Mouse (Mus musculus): ENCODE results near the gene Insm2.
"Not testable (repeated sequence)": the region's sequence is repeated elsewhere in the genome, so short reads cannot be mapped to it uniquely, and the experiment has no call there.

Insm2 gene

DNA sequence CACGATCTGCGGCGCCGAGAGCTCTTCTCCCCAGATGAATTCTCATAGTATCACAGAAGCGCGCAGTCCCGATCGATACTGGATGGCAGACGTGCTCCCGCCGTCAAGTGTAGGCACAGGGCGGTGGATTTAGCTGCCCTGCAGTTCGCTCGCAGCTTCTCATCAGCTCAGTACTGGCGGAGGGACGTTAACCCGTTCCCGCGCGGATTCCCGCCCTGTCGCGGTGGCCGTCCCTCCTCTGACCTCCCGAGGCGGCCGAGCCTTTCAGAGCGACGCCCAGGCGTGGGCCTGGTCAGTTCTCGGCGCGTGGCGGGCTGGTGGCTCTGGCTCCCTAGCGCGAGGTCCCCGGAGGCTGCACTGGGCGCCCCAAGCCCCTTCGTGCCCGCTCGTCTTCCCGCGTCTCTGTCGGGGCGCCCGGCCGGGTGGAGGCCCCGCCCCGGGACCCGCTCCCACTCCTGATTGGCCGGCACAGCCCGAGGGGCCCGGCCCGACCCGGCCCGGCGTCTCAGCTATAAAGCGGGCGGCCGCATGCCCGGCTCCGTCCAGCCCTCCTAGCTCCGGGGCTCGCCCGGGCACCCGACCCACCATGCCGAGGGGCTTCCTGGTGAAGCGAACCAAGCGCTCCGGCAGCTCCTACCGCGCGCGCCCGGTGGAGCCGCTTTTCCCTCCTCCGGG is at the start of gene Insm2:
TSS of gene Insm2 (plus strand) at position 541 of the 675 bp plus-strand sequence.
- CTCF ChIA-PET = no interaction called here

- CTCF ChIA-PET = not testable (repeated sequence)
Observed at GRCm38 (mm10) chr12:55554901-55555300, 44.3 kb upstream of the Insm2 start.

DNA sequence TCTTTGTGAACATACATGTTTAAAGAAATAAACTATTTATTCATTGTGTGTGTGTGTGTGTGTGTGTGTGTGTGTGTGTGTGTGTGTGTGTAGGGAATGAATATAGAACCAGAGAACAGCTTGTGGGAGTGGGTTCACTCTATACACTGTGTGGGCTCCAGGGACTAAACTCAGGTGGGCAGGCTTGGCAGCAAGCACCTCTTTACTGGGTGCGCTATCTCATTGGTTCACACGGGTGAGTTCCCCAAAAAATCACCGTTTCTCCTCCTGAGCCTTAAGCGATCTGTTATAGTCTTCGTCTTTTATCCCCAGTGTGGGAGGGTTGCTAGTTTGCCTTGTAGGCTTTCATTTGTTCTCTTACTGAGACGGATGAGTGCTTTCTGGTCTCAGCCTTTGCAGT is 41.4 kb upstream of the Insm2 start:
- CTCF ChIA-PET = no interaction called here

- CTCF ChIA-PET = no interaction called here
Observed at GRCm38 (mm10) chr12:55559184-55559855, 39.9 kb upstream of the Insm2 start.

DNA sequence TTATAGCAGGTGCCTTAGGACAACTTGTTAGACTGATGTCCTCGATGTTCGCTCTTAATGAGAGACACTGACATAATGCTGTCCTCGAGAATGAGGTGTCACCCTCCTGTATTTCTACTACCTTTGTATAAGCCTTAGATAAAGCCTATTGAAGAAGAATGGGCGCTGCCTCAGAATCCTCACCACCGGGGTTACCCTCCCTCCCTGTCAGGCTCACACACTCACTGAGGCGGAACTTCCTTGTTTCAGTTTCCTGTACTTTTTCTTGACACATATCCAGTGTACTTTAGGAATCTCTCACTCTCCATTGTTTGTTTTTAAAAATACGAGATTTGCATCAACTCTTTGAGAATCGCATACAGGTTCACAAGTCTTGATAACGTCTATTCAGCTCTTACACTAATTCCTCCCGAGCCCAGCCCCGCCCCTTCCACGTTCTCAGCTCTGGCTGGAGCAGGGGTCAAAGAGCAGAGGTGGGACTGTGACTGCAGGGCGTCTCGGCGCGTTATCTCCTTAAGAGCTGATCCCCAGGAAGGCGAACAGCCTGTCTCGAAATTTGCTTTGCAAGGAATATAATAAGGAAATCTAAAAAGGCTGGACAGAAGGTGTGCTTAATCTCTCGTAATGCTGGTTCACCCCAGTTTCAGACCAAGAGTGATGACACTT is 39.1 kb upstream of the Insm2 start:
- CTCF ChIA-PET = no interaction called here

- CTCF ChIA-PET = no interaction called here
Observed at GRCm38 (mm10) chr12:55563742-55564141, 35.5 kb upstream of the Insm2 start.

GRCm38 (mm10) chr12:55564187-55564963 is 34.9 kb upstream of the Insm2 start:
- CTCF ChIA-PET = interaction anchor here (0.6 kb wide), 1 partner anchor 180 kb away, joined by 3 read pairs; the partner anchor contains the start of gene Psma6

DNA sequence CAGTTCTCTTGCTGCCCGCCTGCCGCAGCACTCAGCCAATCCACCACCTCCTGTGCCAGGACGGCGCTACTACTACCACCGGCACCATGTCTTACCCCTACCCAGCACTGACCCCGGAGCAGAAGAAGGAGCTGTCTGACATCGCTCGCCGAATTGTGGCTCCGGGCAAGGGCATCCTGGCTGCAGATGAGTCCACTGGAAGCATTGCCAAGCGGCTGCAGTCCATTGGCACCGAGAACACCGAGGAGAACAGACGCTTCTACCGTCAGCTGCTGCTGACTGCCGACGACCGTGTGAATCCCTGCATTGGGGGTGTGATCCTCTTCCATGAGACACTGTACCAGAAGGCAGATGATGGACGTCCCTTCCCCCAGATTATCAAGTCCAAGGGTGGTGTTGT is 34.0 kb upstream of the Insm2 start, which contains the start of gene Aldoart2:
TSS of gene Aldoart2 (plus strand) at position 34 of the 400 bp plus-strand sequence.
- CTCF ChIA-PET = interaction anchor here (0.6 kb wide), 1 partner anchor 181 kb away, joined by 3 read pairs; the partner anchor contains the start of gene Psma6

GRCm38 (mm10) chr12:55565867-55566266 is 33.4 kb upstream of the Insm2 start:
- CTCF ChIA-PET = no interaction called here

DNA sequence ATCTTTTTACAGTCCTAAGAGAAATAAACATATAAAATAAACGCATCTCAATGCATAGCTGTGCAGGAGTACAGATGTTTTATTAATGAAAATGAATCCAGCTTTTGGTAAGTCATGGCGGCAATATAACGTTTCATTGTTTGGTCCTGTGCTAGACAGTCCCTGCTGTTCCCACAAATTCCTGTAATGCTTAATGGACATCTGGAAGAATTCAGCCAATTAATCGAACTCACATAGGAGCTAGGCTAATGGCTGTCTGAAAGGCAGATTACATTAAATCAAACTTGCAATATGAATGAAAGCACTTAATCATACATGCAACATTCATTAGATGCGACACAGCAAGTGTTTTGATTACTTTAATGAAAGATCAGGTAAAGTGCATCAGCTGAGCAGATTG is 32.4 kb upstream of the Insm2 start:
- CTCF ChIA-PET = no interaction called here

DNA sequence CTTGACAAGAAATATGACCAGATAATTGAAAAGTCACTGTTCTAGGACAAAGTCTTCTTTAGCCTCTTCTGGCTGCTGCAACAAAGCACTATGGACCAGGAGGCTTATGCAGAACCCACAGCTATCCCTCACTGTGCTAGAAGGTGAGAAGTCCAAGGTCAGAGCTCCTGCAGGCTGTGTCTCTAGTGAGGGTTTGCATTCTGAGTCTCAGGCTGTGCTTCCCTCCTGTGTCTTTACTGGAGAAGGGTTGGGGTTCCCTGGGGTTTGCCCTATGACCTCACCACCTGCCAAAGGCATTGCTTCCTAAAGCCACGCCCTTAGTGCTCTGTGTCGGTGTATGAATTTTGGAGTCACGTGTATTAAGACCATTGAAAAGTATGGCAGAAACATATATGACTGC is 30.8 kb upstream of the Insm2 start:
- CTCF ChIA-PET = no interaction called here

GRCm38 (mm10) chr12:55569676-55570075 is 29.6 kb upstream of the Insm2 start:
- CTCF ChIA-PET = no interaction called here

DNA sequence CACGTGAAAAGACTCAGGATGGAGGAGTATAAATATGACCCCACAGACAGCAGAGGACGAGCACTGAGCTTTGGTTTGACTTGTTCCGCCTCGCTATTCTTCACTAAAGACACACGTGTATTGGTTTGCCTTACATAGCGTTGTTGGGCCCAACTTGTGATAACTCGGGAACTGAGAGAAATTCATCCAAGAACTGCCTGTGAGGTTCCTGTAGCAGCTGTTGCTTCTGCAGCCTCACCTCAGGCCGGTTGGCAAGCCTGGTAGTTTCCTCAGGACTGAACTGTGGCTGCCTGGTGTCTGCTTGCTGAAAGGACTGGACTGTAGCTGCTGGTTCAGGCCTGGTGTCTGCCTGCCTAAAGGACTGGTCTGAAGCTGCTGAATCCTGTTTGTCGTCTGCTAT is 28.6 kb upstream of the Insm2 start:
- CTCF ChIA-PET = no interaction called here

DNA sequence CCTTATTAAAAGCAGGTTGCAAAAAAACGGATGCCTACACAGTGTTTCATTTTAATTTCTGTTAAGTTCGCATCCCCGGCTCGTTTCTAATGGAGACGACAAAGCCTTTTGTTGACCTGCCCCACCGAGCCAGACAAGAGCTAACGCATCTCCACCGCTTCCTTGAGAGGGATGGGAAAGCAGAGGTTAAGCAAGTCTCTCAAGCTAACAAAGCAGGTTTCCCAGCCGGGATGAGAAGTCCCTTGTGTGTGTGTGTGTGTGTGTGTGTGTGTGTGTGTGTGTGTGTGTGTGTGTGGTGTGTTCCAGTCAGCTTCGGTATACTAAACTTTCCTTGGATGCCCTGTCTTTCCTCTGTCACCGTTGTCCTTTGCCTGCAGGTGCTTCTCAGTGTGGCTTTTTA is 28.0 kb upstream of the Insm2 start:
- CTCF ChIA-PET = no interaction called here

GRCm38 (mm10) chr12:55571661-55572060 is 27.6 kb upstream of the Insm2 start:
- CTCF ChIA-PET = no interaction called here

- CTCF ChIA-PET = no interaction called here
Observed at GRCm38 (mm10) chr12:55573089-55573488, 26.1 kb upstream of the Insm2 start.

- CTCF ChIA-PET = no interaction called here
Observed at GRCm38 (mm10) chr12:55573794-55574193, 25.4 kb upstream of the Insm2 start.

DNA sequence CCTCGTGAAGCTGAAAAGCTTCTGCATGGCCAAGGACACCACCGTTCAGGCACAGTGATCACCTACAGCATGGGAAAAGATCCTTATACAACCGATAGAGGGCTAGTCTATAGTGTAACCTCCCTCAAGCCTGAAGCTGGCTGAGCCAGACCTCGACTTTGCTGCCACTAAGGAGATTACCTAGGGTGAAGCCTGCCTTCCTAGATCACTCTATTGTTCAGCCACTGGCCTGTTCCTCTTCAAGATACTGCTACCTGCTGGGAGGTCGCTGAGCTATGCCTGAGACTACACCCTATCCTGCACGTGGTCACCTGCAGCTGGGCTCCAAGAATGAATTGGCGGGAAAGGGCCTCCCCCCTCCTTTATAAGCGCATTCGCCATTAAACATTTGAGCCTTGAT is 12.3 kb upstream of the Insm2 start:
- CTCF ChIA-PET = not testable (repeated sequence)

DNA sequence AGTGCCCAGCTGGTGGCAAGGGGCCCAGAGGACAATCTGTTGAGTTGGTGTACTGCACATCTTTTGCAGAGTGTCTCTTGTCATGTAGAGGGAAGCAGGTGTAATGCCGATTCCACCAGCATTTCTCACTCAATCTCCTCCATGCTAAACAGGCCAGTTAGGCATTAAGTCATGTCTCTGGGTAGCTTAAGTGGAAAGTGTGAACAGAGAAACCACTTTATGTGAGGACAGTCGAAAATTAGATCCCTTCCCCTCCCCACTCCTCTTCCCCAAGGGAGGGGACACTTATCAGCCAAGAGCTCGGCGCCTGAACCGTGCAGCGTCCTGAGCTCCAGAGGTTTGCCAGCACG is 715 bp upstream of the Insm2 start:
- CTCF ChIA-PET = no interaction called here

GRCm38 (mm10) chr12:55599639-55600502 is 644 bp downstream of the Insm2 start:
- CTCF ChIA-PET = no interaction called here

DNA sequence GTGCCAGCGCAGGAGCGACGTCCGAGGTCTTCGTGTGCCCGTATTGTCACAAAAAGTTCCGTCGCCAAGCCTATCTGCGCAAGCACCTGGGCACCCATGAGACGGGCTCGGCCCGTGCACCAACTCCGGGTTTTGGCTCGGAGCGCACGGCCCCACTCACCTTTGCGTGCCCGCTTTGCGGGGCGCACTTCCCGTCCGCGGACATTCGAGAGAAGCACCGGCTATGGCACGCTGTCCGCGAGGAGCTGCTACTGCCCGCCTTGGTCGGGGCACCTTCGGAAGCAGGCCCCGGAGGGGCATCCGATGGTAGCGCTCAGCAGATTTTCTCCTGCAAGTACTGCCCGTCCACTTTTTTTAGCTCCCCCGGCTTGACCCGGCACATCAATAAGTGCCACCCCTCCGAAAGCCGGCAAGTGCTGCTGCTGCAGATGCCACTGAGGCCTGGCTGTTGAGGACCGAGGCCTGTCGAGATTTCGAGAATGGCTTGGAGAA is 1.3 kb downstream of the Insm2 start:
- CTCF ChIA-PET = no interaction called here
